Mouse (Mus musculus) left cerebral cortex, postnatal 10 days (tissue): ENCODE measurements at regions not wholly inside any gene's neighbourhood (a gene's known extent, or its start where the extent isn't known, plus 50 kb on each side); places are given as distances from the start of the nearest gene placed in this dataset.

Experiments used
- DNase-seq, 2 experiments: peaks; one replicate each; pipeline ENCODE4 v3.0.0; 2021 to 2022; ENCODE audit warnings: low spot score in 2 of 2, mixed read lengths in 1 of 2; ENCODE audit errors: extremely low spot score in 1 of 2
- intact Hi-C: fragments of 180-260 bp; cut with DNase I; formaldehyde crosslinking; loops from one replicate; pipeline ENCODE4 v1.15.1; 2025

DNA sequence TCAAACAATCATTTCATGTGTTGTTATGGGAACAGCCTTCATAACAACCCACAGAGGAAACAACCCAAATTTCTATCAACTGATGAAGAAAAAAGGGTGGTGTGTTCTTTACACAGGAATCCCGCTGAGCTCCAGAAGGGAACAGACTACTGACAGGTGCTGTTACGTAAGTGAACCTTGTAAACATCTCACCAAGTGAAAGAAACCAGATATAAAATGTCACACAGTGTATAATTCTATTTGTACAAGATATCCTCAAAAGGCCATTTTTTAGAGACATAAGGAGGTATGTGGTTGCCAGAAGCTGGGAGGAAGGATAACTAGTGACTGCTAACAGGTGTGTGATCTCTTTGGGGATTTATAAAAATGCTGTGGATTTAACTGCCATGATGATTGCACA lies 119.9 kb downstream of the Plod2 start:
- DNase-seq, result no peak
- intact Hi-C loops, result no loop called here

GRCm38 (mm10) chr9:92667361-92667881 lies 125.4 kb downstream of the Plod2 start:
- intact Hi-C loops, result no loop called here
- DNase-seq, result no peak

DNA sequence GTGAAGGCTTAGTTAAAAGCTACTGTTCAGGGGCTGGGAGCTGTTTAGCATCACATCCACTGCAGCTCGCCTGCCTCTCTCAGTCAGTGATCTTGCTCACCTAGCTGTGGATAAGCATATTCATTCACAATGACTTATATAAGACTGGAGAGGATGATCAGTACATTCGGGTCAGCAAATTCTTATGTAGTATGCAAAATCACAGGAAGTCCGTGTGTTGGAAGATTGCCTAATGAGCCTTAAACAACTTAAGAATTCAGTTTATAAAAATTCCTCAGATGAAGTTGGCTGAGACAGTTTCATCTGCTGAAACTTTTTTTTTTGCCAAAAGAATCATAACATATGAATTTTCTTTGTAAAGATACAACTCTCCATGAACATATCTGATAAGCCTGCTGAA lies 129.9 kb downstream of the Plod2 start:
- intact Hi-C loops, result no loop called here

DNA sequence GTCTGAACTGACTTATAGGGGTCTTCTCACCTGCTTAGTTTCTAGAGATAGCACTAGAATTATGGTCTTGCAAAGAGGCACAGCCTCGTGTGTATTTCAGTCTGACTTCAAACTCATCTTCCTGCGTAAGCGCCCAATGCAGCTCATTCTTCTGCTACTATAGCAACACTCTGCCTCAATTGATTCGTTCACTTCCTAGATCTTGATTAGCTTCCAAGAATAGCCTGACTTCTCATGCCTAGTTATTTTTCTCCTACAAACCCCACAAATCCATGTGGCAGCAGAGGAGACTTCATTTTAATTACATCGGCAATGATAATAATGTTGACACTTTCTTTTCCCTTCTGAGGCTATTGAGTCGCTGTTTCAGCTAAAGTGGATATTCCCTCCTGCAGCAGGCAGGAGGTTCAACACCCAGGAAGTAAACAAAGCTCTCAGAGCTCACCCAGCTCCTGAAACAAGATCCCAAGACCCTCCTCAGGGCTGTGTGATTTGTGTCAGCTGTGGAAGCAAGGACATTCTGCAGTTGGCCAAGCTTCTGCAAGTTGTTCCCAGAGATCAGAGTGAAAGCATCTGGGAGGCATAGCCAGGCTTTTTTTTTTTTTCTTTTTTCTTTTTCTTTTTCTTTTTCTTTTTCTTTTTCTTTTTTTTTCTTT lies 152.5 kb downstream of the Plod2 start:
- intact Hi-C loops, result no loop called here
- no peak for DNase-seq

More for the DNA sequence above, 129.9 kb downstream of the Plod2 start:
- no peak for DNase-seq

DNA sequence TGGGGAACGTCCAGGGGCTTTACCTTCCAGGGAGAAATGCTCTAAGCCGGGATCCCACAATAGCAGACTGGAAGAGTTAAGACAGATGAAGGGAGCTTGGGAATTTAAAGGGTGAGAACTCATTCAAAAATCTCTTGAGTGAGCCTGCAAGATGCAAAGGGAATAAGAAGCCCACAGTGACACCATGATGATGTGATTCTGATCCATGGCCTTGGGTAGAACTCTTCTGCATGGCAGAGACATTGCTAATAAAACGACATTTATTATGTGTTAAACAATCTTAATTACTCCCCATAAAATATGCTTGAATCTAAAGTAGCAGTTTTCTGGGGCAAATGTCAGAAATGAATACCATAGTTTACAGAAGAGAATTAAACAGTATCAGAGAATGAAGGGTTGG lies 155.9 kb downstream of the Plod2 start:
- no peak for DNase-seq
- intact Hi-C loops, result no loop called here

GRCm38 (mm10) chr9:92704752-92705151 lies 162.7 kb downstream of the Plod2 start:
- no peak for DNase-seq
- intact Hi-C loops, result no loop called here

DNA sequence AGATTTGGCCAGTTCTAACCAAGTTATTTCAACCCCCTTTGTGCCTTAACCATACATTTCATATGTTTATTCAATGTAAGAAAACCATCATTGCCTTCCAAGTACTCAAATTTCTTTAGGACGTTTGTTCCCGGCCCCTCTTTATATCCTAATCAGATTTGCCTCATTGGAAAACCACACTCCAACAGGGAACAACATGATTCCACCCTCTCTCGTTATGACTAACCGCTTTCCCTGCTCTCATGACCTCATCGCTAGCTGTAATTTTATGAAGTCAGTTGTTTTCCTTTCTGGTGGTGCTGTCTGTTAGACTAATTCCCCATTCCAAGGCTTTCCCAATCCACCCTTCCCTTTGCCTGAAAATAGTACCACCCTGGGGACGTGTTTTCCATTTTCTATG lies 165.0 kb downstream of the Plod2 start:
- no peak for DNase-seq
- intact Hi-C loops, result no loop called here

- intact Hi-C loops, result no loop called here
- no peak for DNase-seq
Observed at GRCm38 (mm10) chr9:92717176-92717575, 175.2 kb downstream of the Plod2 start.

- intact Hi-C loops, result no loop called here
- no peak for DNase-seq
Observed at GRCm38 (mm10) chr9:92718337-92718736, 176.3 kb downstream of the Plod2 start.

DNA sequence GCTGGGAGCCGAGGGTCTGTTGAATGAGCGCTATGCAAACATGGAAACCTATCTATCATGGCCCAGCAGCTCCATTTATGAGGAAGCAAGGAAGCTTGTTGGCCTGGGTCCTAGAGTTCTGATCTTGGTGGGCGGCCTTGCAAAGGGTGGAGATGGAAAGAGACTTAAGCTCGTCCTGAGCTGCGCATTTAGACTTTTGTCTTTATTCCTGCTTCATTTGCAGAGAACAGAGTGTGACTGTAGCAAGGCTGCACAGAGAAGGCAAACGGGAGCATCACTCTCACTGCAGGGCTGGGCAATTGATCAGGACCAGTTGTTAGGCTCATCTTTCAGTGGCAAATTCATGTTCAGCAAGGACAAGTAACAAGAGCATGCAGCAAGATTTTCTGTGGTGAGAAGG lies 177.2 kb downstream of the Plod2 start:
- intact Hi-C loops, result no loop called here
- DNase-seq, result no peak

GRCm38 (mm10) chr9:92728864-92729263 lies 186.8 kb downstream of the Plod2 start:
- intact Hi-C loops, result no loop called here
- DNase-seq, result no peak

- intact Hi-C loops, result no loop called here
- peak in 1 of 2 experiments; percentile 36 for DNase-seq
Observed at GRCm38 (mm10) chr9:92731396-92731795, 189.4 kb downstream of the Plod2 start.

- intact Hi-C loops, result no loop called here
- peak in 1 of 2 experiments; percentile 17 for DNase-seq
Observed at GRCm38 (mm10) chr9:92767532-92767931, 225.5 kb downstream of the Plod2 start.

DNA sequence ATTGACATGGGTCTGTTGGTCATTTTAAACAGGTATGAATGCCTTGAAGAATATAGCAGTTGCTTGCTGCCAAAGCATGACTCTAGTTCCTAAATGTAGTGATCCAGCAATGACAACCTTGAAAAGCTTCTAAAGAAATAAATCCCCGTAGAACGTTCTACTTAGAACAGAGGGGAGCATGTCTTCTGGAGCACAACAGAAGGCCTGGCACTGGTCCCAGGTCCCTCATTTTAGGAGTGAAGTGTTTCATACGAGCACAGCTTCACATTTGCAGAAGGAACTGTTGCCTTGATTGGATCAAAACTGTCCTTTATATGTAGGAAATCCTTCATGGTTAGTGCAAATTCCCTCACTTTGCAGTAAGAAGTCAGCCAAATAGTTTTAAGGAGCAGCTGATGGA lies 226.4 kb downstream of the Plod2 start:
- DNase-seq, result peak; percentile 43 to 51
- intact Hi-C loops, result no loop called here

GRCm38 (mm10) chr9:92769528-92769927 lies 227.5 kb downstream of the Plod2 start:
- DNase-seq, result no peak
- intact Hi-C loops, result no loop called here

- intact Hi-C loops, result no loop called here
- no peak for DNase-seq
Observed at GRCm38 (mm10) chr9:92771002-92771401, 229.0 kb downstream of the Plod2 start.

GRCm38 (mm10) chr9:92771716-92772115 lies 229.7 kb downstream of the Plod2 start:
- intact Hi-C loops, result no loop called here
- DNase-seq, result no peak

- no peak for DNase-seq
- intact Hi-C loops, result no loop called here
Observed at GRCm38 (mm10) chr9:92782922-92783454, 241.0 kb downstream of the Plod2 start.

GRCm38 (mm10) chr9:92799695-92800094 lies 257.7 kb downstream of the Plod2 start:
- DNase-seq, result no peak
- intact Hi-C loops, result no loop called here

DNA sequence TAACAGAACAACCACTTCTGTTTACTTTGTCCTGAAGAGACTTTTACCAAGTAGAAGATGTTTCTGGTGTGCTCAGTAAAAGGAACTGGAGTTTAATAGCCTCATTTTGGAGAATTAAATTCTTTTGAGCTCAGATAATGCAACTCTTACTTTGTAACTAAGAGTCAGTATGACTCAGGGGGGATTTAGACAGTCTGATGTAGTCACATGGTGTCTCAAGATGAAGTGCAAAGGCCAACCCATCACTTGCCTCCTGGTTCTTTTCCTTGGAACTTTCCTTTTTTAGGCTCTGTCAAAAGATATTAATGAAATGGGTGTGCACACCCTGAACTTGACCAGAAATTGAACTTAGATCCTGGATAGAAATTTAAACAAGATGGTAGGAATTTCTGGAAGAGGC lies 267.4 kb downstream of the Plod2 start:
- intact Hi-C loops, result no loop called here
- DNase-seq, result no peak

GRCm38 (mm10) chr9:92820721-92821120 lies 278.7 kb downstream of the Plod2 start:
- no peak for DNase-seq
- intact Hi-C loops, result no loop called here
